Mouse (Mus musculus) effector memory CD4-positive, alpha-beta T cell, adult 5 months (primary cell): Measurements from ENCODE around the gene Osbpl7. TPM values are rescaled to one million over a fixed set of nuclear protein-coding genes. Genes with fewer than 3 reads are reported as not detected.

ENCODE experiments used
- polyA plus RNA-seq: library from polyadenylated mRNA; unstranded; fragments of 100-300 nt; shearing (Covaris generic); gene quantifications from one replicate; pipeline ENCODE4 v1.2.1, GENCODE M21; 2017

The Osbpl7 gene
- polyA plus RNA-seq: 19.6 TPM

GRCm38 (mm10) chr11:97050216-97050943, at the start of gene Osbpl7:
Gene Osbpl7 (plus strand): TSS chr11:97050628.

DNA sequence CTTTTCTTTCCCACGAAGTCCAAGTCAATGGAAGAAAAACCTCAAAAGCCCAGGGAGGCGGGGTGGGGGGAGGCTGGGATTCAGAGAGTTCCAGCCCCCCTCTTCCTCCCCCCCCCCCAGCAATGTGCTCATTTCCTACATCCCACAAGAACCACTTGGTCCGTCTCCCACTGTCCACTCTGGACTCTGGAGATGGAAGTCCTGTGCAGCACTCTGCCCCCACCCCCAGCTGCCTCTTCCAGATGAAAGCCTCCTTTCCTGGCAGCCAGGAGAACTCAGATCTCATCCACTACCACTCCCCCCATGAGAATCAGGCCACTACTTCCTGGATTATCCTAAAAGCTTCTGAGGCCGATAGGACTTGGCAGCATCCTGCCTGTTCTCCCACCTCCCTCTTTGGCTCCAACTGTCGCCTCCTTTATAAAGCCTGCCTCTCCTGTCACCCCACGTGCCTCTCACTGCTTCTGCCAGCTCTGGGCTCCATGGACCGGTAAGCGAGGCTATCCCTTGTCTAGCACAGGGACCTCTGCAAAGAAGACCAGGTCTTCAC, 37.2 kb upstream of the Osbpl7 start, which contains the start of gene Sp6:
Gene Sp6, plus strand, starts transcription at position 274 of the 550 bp plus-strand sequence.

DNA sequence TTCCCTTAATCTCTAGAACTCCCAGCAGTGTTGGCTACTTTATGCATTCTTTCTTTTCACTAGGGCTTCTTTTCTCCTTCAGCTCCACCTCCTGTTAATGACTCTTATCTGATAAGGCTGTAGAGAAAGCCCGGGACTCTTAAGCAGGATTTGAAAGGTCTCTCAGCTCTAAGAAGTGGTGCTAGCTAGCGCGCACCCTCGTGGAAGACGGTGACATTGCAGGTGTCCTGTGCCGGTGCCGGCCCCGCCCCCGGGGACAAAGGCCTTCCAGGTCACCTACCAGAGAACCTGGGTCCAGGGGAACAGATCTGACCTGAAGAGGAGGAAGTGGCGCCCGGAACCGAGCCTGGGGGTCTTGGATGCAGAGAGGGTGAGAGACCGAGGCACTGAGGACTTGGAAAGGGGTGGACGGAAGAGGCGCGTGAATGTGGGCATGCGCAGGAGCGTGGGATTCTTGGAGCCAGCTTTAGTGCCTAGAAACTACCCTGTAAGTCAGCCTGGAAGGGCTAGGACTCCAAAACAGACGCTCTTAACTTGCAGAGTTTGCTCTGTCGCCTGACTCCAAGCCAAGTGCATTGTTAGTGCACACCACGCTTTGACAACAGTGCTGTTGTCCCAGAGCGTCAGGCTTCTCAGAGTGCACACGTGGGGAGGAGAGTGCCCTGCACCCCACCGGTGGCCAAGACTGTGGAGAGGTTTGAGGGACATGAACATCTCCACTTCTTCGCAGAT, 20.6 kb upstream of the Osbpl7 start, which contains the start of gene Scrn2:
Gene Scrn2, plus strand, starts transcription at position 253 of the 732 bp plus-strand sequence.

DNA sequence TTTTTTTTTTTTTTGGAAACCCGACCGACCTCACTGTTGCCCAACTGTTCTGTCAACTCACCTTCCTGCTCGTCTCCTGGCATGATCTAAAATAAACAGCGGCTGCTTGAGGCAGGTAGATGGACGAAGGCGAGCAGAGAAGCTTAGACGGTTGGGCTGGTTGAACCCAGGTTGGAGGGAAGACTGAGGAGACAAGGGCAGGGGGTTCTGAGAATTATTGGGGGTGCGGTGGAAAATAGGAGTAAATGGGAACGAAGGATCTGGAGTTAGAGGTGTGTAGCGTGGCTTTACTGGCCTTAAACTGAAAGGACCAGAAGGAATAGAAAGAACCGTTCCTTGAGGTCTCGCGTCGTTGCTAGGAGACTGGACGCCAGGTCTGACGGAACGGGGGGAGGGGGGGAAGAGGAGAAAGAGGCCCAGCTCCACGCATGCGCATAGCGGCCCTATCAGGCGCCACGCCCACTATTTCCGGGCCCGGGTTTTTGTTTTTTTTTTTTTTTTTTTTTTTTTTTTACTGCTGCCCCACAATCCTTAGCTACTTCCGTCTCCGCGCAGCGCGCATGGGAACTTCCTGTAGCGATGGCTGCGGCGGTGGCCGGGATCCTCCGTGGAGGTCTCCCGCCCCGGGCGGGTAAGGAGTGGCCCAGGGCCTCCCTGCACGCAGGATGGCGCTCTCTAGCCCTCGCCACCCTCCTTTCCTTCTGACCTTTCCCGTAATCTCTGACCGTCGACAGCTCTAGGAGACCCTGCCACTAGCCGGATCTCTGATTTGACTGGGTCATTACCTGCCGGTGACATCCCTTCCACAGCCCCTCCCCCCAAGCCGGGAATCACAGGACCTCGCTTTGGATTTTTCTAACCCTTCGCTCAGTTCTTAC, 9.2 kb upstream of the Osbpl7 start, which contains the start of the genes Lrrc46 and Mrpl10:
Gene Lrrc46, minus strand, starts transcription at position 386 of the 878 bp plus-strand sequence.
Gene Mrpl10, plus strand, starts transcription at position 539 of the 878 bp plus-strand sequence.

DNA sequence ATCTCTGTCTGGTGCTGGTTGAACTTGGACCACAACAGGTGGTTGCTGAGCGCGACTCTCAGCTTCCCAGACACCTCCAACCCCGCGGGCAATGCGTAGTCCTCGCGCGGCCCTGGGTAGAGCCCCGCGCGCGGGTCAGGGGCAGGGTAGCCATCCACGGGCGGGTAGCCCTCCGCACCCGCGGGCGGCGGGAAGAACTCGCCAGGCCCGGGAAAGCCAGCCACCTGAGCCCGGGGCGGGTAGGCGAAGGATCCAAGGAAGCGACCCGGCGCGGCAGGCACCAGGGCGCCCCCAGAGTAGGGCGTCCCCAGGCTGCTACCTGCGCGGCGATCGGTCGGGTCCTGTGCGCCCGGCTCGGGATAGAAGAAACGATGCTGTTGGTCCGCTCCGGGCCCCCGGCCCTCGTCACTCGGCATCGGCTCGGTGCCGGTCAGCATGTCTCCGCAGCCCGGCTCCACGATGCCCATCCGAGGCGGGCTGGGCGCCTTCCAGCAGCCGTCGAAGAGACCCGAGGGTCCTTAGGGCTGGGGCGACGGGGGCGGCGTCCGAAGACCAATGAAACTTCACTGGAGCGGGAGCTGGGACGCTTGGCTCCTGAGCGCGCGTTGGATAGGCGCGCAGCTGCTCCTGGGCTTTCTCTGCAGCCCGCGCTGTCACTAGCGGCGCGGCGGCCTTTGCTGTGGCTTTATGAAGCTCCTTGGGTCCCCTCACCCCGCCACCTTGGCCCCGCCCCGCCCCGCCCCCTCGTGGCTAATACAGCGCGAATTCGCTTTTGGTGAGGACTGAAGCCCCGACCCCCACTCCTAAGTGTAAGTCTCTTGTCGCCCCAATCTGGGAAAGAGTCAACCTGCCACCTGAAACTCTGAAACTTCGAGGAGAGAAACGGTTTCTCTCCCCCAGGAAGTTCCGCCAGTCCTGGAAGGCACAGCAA, 64.5 kb downstream of the Osbpl7 start, which contains the start of gene Tbx21:
Gene Tbx21, minus strand, starts transcription at position 661 of the 931 bp plus-strand sequence.

Other genes starting within 250 kb of the Osbpl7 start
- gene Nfe2l1, start 220.7 kb upstream of the Osbpl7 start, polyA plus RNA-seq: 45.8 TPM
- not detected for gene Copz2, start 200.8 kb upstream of the Osbpl7 start, polyA plus RNA-seq
- gene Cdk5rap3, start 134.1 kb upstream of the Osbpl7 start, polyA plus RNA-seq: 66.9 TPM
- not detected for gene Prr15l, start 122.5 kb upstream of the Osbpl7 start, polyA plus RNA-seq
- 39.7 TPM for gene Pnpo, start 106.6 kb upstream of the Osbpl7 start, polyA plus RNA-seq
- gene Sp2, start 67.7 kb upstream of the Osbpl7 start, polyA plus RNA-seq: 76.5 TPM
- 4.6 TPM for gene Sp6, start 37.2 kb upstream of the Osbpl7 start, polyA plus RNA-seq
- 3.8 TPM for gene Scrn2, start 20.7 kb upstream of the Osbpl7 start, polyA plus RNA-seq
- gene Lrrc46, start 9.2 kb upstream of the Osbpl7 start, polyA plus RNA-seq: not detected
- gene Mrpl10, start 9.1 kb upstream of the Osbpl7 start, polyA plus RNA-seq: 36.8 TPM
- gene Tbx21, start 64.7 kb downstream of the Osbpl7 start, polyA plus RNA-seq: 208 TPM
- 4.8 TPM for gene Tbkbp1, start 100.9 kb downstream of the Osbpl7 start, polyA plus RNA-seq
- gene Kpnb1, start 137.3 kb downstream of the Osbpl7 start, polyA plus RNA-seq: 20.3 TPM
- 44.7 TPM for gene Npepps, start 230.0 kb downstream of the Osbpl7 start, polyA plus RNA-seq